Mouse (Mus musculus): ENCODE measurements at regions not wholly inside any gene's neighbourhood (a gene's known extent, or its start where the extent isn't known, plus 50 kb on each side); places are given as distances from the start of the nearest gene placed in this dataset.

- no peak overlapping the region for H3K4me2 ChIP-seq
- no peaks in the 10 kb centered on the region for H3K9me3 ChIP-seq (replicated peaks; ENCODE audit: control insufficient read depth, low read length)
- 81% methylated on average over 4 of the region's 4 CpGs for WGBS (ENCODE audit: insufficient replicate concordance)
- ATAC-seq (replicated peaks; ENCODE audit: insufficient number of reproducible peaks, low FRiP score, low TSS enrichment): no peak
- no peaks in the 10 kb centered on the region for H3K4me1 ChIP-seq (ENCODE audit: control insufficient read depth, insufficient read depth, low read length)
- H3K27me3 ChIP-seq (ENCODE audit: control insufficient read depth, insufficient read depth, low read length): no peaks in the 10 kb centered on the region
- no peak overlapping the region for H3K4me3 ChIP-seq (ENCODE audit: low read depth, low read length)
- no peaks in the 10 kb centered on the region for H3K36me3 ChIP-seq (ENCODE audit: control insufficient read depth, insufficient read depth, low read length)
- H3K27ac ChIP-seq (ENCODE audit: low read depth, low read length): no peak overlapping the region
- H3K9ac ChIP-seq (ENCODE audit: low read depth, low read length): no peak overlapping the region
Measured at GRCm38 (mm10) chr7:63811816-63812215, 104.8 kb upstream of the E030018B13Rik start.

- Histone ChIP-seq H3K4me2 (no peak overlapping the region), H3K4me1 (ENCODE audit: control insufficient read depth, insufficient read depth, low read length) (no peaks in the 10 kb centered on the region), H3K36me3 (ENCODE audit: control insufficient read depth, insufficient read depth, low read length) (no peaks in the 10 kb centered on the region), H3K9ac (ENCODE audit: low read depth, low read length) (no peak overlapping the region), H3K9me3 (replicated peaks; ENCODE audit: control insufficient read depth, low read length) (no peaks in the 10 kb centered on the region), H3K27ac (ENCODE audit: low read depth, low read length) (no peak overlapping the region), H3K27me3 (ENCODE audit: control insufficient read depth, insufficient read depth, low read length) (no peaks in the 10 kb centered on the region), H3K4me3 (ENCODE audit: low read depth, low read length) (no peak overlapping the region)
- ATAC-seq (replicated peaks; ENCODE audit: insufficient number of reproducible peaks, low FRiP score, low TSS enrichment): no peak
- 86% methylated on average over 9 of the region's 9 CpGs for WGBS (ENCODE audit: insufficient replicate concordance)
Measured at GRCm38 (mm10) chr7:63815531-63815930, 101.1 kb upstream of the E030018B13Rik start.

- 70% methylated on average over 10 of the region's 10 CpGs for WGBS (ENCODE audit: insufficient replicate concordance)
- no peak for ATAC-seq (replicated peaks; ENCODE audit: insufficient number of reproducible peaks, low FRiP score, low TSS enrichment)
- Histone ChIP-seq H3K4me1 (ENCODE audit: control insufficient read depth, insufficient read depth, low read length) (no peaks in the 10 kb centered on the region), H3K27me3 (ENCODE audit: control insufficient read depth, insufficient read depth, low read length) (no peaks in the 10 kb centered on the region), H3K9me3 (replicated peaks; ENCODE audit: control insufficient read depth, low read length) (no peaks in the 10 kb centered on the region), H3K27ac (ENCODE audit: low read depth, low read length) (0 out of 2 replicates have a peak overlapping the region, but pooled peaks have one; percentile 22), H3K9ac (ENCODE audit: low read depth, low read length) (no peak overlapping the region), H3K4me3 (ENCODE audit: low read depth, low read length) (no peak overlapping the region), H3K4me2 (no peak overlapping the region), H3K36me3 (ENCODE audit: control insufficient read depth, insufficient read depth, low read length) (no peaks in the 10 kb centered on the region)
Measured at GRCm38 (mm10) chr7:63816056-63816941, 100.4 kb upstream of the E030018B13Rik start.

- H3K4me2 ChIP-seq: no peak overlapping the region
- no peak overlapping the region for H3K9ac ChIP-seq (ENCODE audit: low read depth, low read length)
- no peak overlapping the region for H3K4me3 ChIP-seq (ENCODE audit: low read depth, low read length)
- ATAC-seq (replicated peaks; ENCODE audit: insufficient number of reproducible peaks, low FRiP score, low TSS enrichment): no peak
- no peaks in the 10 kb centered on the region for H3K4me1 ChIP-seq (ENCODE audit: control insufficient read depth, insufficient read depth, low read length)
- WGBS (ENCODE audit: insufficient replicate concordance): 75% methylated on average over 1 of the region's 1 CpGs
- H3K27me3 ChIP-seq (ENCODE audit: control insufficient read depth, insufficient read depth, low read length): no peaks in the 10 kb centered on the region
- no peak overlapping the region for H3K27ac ChIP-seq (ENCODE audit: low read depth, low read length)
- no peaks in the 10 kb centered on the region for H3K9me3 ChIP-seq (replicated peaks; ENCODE audit: control insufficient read depth, low read length)
- H3K36me3 ChIP-seq (ENCODE audit: control insufficient read depth, insufficient read depth, low read length): no peaks in the 10 kb centered on the region
Measured at GRCm38 (mm10) chr7:63817476-63817875, 99.2 kb upstream of the E030018B13Rik start.

- H3K36me3 ChIP-seq (ENCODE audit: control insufficient read depth, insufficient read depth, low read length): no peaks in the 10 kb centered on the region
- no peak overlapping the region for H3K4me3 ChIP-seq (ENCODE audit: low read depth, low read length)
- no peak overlapping the region for H3K27ac ChIP-seq (ENCODE audit: low read depth, low read length)
- H3K4me1 ChIP-seq (ENCODE audit: control insufficient read depth, insufficient read depth, low read length): no peaks in the 10 kb centered on the region
- H3K27me3 ChIP-seq (ENCODE audit: control insufficient read depth, insufficient read depth, low read length): no peaks in the 10 kb centered on the region
- no peak overlapping the region for H3K4me2 ChIP-seq
- H3K9me3 ChIP-seq (replicated peaks; ENCODE audit: control insufficient read depth, low read length): no peaks in the 10 kb centered on the region
- no peak for ATAC-seq (replicated peaks; ENCODE audit: insufficient number of reproducible peaks, low FRiP score, low TSS enrichment)
- WGBS (ENCODE audit: insufficient replicate concordance): 90% methylated on average over 3 of the region's 3 CpGs
- H3K9ac ChIP-seq (ENCODE audit: low read depth, low read length): no peak overlapping the region
Measured at GRCm38 (mm10) chr7:63818105-63818504, 98.6 kb upstream of the E030018B13Rik start.

- H3K36me3 ChIP-seq (ENCODE audit: control insufficient read depth, insufficient read depth, low read length): no peaks in the 10 kb centered on the region
- ATAC-seq (replicated peaks; ENCODE audit: insufficient number of reproducible peaks, low FRiP score, low TSS enrichment): no peak
Measured at GRCm38 (mm10) chr7:63820286-63820685, 96.4 kb upstream of the E030018B13Rik start.

GRCm38 (mm10) chr7:63822001-63822400 is 94.7 kb upstream of the E030018B13Rik start:
- H3K4me1 ChIP-seq (ENCODE audit: control insufficient read depth, insufficient read depth, low read length): no peaks in the 10 kb centered on the region
- no peaks in the 10 kb centered on the region for H3K36me3 ChIP-seq (ENCODE audit: control insufficient read depth, insufficient read depth, low read length)
- no peak overlapping the region for H3K4me3 ChIP-seq (ENCODE audit: low read depth, low read length)
- H3K9ac ChIP-seq (ENCODE audit: low read depth, low read length): no peak overlapping the region
- no peak overlapping the region for H3K4me2 ChIP-seq
- WGBS (ENCODE audit: insufficient replicate concordance): 72% methylated on average over 2 of the region's 2 CpGs
- no peaks in the 10 kb centered on the region for H3K27me3 ChIP-seq (ENCODE audit: control insufficient read depth, insufficient read depth, low read length)
- no peak overlapping the region for H3K27ac ChIP-seq (ENCODE audit: low read depth, low read length)
- ATAC-seq (replicated peaks; ENCODE audit: insufficient number of reproducible peaks, low FRiP score, low TSS enrichment): no peak
- H3K9me3 ChIP-seq (replicated peaks; ENCODE audit: control insufficient read depth, low read length): no peaks in the 10 kb centered on the region

More at GRCm38 (mm10) chr7:63820286-63820685, 96.4 kb upstream of the E030018B13Rik start:
- Histone ChIP-seq H3K9ac (ENCODE audit: low read depth, low read length) (no peak overlapping the region), H3K9me3 (replicated peaks; ENCODE audit: control insufficient read depth, low read length) (no peaks in the 10 kb centered on the region), H3K4me1 (ENCODE audit: control insufficient read depth, insufficient read depth, low read length) (no peaks in the 10 kb centered on the region), H3K27ac (ENCODE audit: low read depth, low read length) (no peak overlapping the region), H3K4me2 (no peak overlapping the region), H3K4me3 (ENCODE audit: low read depth, low read length) (no peak overlapping the region), H3K27me3 (ENCODE audit: control insufficient read depth, insufficient read depth, low read length) (no peaks in the 10 kb centered on the region)
- WGBS (ENCODE audit: insufficient replicate concordance): 80% methylated on average over 1 of the region's 1 CpGs

GRCm38 (mm10) chr7:63824009-63824408 is 92.6 kb upstream of the E030018B13Rik start:
- WGBS (ENCODE audit: insufficient replicate concordance): 35% methylated on average over 7 of the region's 7 CpGs
- ATAC-seq (replicated peaks; ENCODE audit: insufficient number of reproducible peaks, low FRiP score, low TSS enrichment): no peak
- no peaks in the 10 kb centered on the region for H3K27me3 ChIP-seq (ENCODE audit: control insufficient read depth, insufficient read depth, low read length)
- H3K27ac ChIP-seq (ENCODE audit: low read depth, low read length): no peak overlapping the region
- H3K4me1 ChIP-seq (ENCODE audit: control insufficient read depth, insufficient read depth, low read length): no peaks in the 10 kb centered on the region
- no peak overlapping the region for H3K4me3 ChIP-seq (ENCODE audit: low read depth, low read length)
- H3K4me2 ChIP-seq: no peak overlapping the region
- H3K9me3 ChIP-seq (replicated peaks; ENCODE audit: control insufficient read depth, low read length): no peaks in the 10 kb centered on the region
- H3K36me3 ChIP-seq (ENCODE audit: control insufficient read depth, insufficient read depth, low read length): no peaks in the 10 kb centered on the region
- H3K9ac ChIP-seq (ENCODE audit: low read depth, low read length): no peak overlapping the region

All from heart, embryonic 11.5 days (tissue).